Mouse (Mus musculus) limb, embryonic 10.5 days (tissue): Measurements from ENCODE around the gene Snx19. TPM values are rescaled to one million over a fixed set of nuclear protein-coding genes. Genes with fewer than 3 reads are reported as not detected.
A peak's percentile ranks its signal among the peaks of the same experiment; 100 is the strongest.

Experiments
- DNase-seq: peaks from one replicate; pipeline ENCODE4 v3.0.0-alpha.2; 2017; ENCODE audit warnings: low spot score
- H3K27ac ChIP-seq: fragments of 300-500 bp; sonication (generic); 2 replicates; pipeline ENCODE4 v1.5.1; 2016; ENCODE audit warnings: mild to moderate bottlenecking
- H3K27me3 ChIP-seq: fragments of 300-500 bp; sonication (generic); 2 replicates; pipeline ENCODE4 v1.6.1; 2016; ENCODE audit warnings: low read depth, mild to moderate bottlenecking; ENCODE audit not compliant: poor library complexity, severe bottlenecking
- H3K36me3 ChIP-seq: fragments of 300-500 bp; sonication (generic); 2 replicates; pipeline ENCODE4 v1.6.1; 2016; ENCODE audit warnings: mild to moderate bottlenecking, moderate library complexity
- H3K4me1 ChIP-seq: fragments of 300-500 bp; sonication (generic); 2 replicates; pipeline ENCODE4 v1.6.1; 2016
- H3K4me3 ChIP-seq: fragments of 300-500 bp; sonication (generic); 2 replicates; pipeline ENCODE4 v1.5.1; 2016; ENCODE audit warnings: mild to moderate bottlenecking, moderate library complexity
- H3K9me3 ChIP-seq: fragments of 300-500 bp; sonication (generic); replicated peaks from 2 replicates; pipeline ENCODE4 v1.6.1; 2016; ENCODE audit warnings: mild to moderate bottlenecking
- WGBS: fragments of 180-500 bp; shearing (Covaris S2); methylation state at CpG from one replicate; pipeline ENCODE4 v1.1.7; 2016; 5-methylcytosine and 5-hydroxymethylcytosine counted together
- polyA plus RNA-seq: library from polyadenylated mRNA; unstranded; fragments of >200 nt; fragmentation: Nextera tagmentation; extraction: Ambion mirVana; gene quantifications from 2 replicates; pipeline ENCODE4 v1.2.1, GENCODE M21; 2016

Snx19 gene
- polyA plus RNA-seq, 1 experiment from 2014 or later: 21.5 TPM

- no peak overlapping the region for H3K27ac ChIP-seq
- no peaks in the 10 kb centered on the region for H3K27me3 ChIP-seq
- no peaks in the 10 kb centered on the region for H3K36me3 ChIP-seq
- no peaks in the 10 kb centered on the region for H3K9me3 ChIP-seq
- no peaks in the 10 kb centered on the region for H3K4me1 ChIP-seq
- no peak for DNase-seq
- H3K4me3 ChIP-seq: no peak overlapping the region
- 92% methylated on average over 2 of the region's 2 CpGs for WGBS
These were observed 67.5 kb downstream of the Snx19 start for GRCm38 (mm10) chr9:30494446-30494845.

DNA sequence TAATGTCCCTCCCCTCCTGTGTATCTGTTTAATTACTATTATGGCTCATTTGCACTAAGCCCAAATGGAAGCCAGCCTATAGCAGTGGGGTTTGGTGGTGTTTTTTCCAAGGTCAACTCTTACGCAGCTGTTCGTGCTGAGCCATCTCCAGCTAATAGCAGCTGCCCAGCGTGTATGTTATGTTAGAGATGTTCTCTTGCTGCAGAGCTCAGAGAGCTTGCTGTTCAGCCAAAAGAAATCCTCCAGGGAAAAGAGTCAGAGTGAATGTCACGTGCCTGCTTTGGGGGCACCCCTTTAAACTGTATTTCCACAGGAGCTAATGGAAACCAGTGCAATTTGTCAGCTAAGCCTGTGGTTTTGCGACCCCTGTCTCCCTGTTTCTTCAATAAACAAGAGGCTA, 82.1 kb downstream of the Snx19 start:
- no peak overlapping the region for H3K4me3 ChIP-seq
- no peak for DNase-seq
- no peaks in the 10 kb centered on the region for H3K36me3 ChIP-seq
- H3K27me3 ChIP-seq: no peaks in the 10 kb centered on the region
- WGBS: 84% methylated on average over 5 of the region's 5 CpGs
- no peak overlapping the region for H3K27ac ChIP-seq
- H3K9me3 ChIP-seq: no peaks in the 10 kb centered on the region
- peaks cover 3% of the 10 kb centered on the region; the same call in 1 of the 2 replicates for H3K4me1 ChIP-seq

- peak overlapping the region; percentile 31; the same call in 1 of the 2 replicates for H3K27ac ChIP-seq
- H3K4me1 ChIP-seq: peaks cover 30% of the 10 kb centered on the region
- H3K9me3 ChIP-seq: 0 out of 2 replicates have a peak, but pooled peaks cover 2% of the 10 kb centered on the region
- H3K27me3 ChIP-seq: no peaks in the 10 kb centered on the region
- no peak overlapping the region for H3K4me3 ChIP-seq
- H3K36me3 ChIP-seq: no peaks in the 10 kb centered on the region
- peak; percentile 55 for DNase-seq
These were observed 89.0 kb downstream of the Snx19 start for GRCm38 (mm10) chr9:30515953-30516352.
